Mouse (Mus musculus): Measurements from ENCODE around the gene Gm49378.

Gm49378 gene

GRCm38 (mm10) chr14:55629312-55629711 is 8.4 kb downstream of the Gm49378 start:
- peak; percentile 52 for DNase-seq (ENCODE audit: low spot score)

DNA sequence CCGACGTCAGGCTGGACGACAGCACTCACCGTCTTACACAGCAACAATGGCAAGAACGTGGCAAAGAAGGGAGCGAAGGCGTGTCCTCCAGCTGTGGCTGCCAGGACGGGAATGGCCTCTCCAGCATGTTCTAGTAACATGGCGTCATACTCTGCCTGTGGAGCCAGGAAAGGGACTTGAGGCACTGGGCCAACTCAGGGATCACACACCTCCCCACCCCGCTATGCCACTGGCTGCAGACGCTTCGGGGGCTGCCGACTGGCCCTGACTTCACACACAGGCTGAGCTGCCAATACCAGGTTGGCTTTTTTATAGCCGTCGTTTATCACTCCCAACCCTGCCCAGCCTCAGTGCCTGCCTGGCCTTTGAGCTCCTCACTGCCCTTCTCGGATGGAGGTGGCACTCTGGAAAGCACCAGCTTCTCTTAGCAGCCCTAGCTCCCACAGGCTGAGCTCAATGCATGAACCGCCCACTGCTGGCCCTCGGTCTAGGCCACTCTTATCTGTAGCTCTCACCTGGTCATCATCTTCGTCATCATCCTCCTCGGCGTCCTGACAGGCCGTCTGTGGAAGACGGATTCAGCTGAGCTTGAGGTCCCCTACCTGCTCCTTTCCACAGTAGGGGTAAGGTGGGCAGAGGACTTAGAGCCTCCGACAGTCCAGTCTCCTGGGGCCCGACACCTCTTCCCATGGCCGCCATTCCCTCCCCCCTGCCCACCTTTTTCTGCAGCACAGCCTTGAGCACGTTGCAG is 9.4 kb downstream of the Gm49378 start:
- DNase-seq (ENCODE audit: low spot score), result no peak

DNA sequence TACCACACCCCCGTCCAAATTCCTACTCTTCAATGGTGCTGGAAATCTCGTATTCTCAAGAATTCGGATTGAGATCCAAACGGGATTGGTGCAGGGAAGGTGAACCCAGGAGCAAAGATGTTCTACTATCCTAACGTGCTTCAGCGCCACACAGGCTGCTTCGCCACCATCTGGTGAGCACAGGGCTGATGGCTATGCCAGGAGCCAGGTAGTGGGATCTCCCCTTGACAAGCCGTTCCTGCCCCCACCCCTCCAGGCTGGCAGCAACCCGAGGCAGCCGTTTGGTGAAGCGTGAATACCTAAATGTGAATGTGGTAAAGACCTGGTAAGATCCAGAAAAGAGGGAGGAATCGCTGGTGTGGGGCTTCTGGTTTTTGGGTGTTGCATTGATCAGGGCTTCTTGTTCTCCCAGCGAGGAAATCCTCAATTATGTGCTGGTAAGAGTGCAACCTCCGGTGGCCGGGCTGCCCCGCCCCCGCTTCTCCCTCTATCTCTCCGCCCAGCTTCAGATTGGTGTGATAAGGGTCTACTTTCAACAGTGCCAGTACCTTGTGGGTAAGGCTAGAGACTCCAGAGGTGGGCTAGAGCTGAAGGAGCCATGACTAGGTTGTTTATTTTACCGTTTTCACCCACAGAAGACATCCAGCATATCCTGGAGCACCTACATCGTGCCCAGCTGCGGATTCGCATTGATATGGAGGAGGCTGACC is 19.1 kb downstream of the Gm49378 start:
- no peak for DNase-seq (ENCODE audit: low spot score)

DNA sequence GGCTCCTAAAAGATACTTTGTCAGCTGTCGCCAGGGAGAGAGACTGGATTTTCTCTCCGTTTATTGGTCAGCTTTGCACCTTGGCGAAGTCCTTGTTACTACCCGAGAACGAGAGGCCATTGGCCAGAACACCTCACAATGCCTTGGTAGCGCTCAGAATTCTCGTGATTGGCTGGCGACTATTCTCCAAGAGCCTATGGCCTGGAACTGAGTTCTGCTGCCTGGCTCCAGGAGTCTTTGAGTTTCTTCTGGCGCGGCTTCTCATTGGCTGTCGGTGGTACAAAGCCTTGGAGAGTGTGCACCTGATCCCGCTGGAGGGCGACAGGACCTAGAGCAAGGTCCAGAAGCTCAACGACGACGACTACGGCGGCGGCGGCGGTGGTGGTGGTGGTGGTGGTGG is 19.9 kb downstream of the Gm49378 start, which contains the start of gene Rec8:
Gene Rec8 (plus strand): TSS at position 216 of the 400 bp plus-strand sequence.
- peak; percentile 81 for DNase-seq (ENCODE audit: low spot score)

DNA sequence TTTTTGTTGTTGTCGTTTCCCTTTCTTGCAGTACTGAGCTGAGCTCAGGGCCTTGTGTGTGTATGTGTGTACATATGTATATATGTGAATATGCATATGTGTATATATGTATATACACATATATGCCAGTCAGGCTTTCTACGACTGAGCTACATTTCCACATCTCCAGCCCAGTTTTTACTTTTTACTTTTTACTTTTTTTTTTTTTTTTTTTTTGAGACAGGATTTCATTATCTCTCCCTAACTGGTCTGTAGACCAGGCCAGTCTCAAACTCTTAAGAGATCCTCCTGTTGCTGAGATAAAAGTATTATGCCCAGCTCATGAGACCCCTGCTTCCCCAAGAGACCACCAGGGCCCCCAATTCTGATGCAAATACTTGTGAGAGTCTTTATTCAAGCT is 20.9 kb downstream of the Gm49378 start:
- DNase-seq (ENCODE audit: low spot score), result no peak

- DNase-seq (ENCODE audit: low spot score), result no peak
These were observed 21.8 kb downstream of the Gm49378 start for GRCm38 (mm10) chr14:55615876-55616275.

GRCm38 (mm10) chr14:55614565-55615178 is 23.0 kb downstream of the Gm49378 start:
- no peak for DNase-seq (ENCODE audit: low spot score)

DNA sequence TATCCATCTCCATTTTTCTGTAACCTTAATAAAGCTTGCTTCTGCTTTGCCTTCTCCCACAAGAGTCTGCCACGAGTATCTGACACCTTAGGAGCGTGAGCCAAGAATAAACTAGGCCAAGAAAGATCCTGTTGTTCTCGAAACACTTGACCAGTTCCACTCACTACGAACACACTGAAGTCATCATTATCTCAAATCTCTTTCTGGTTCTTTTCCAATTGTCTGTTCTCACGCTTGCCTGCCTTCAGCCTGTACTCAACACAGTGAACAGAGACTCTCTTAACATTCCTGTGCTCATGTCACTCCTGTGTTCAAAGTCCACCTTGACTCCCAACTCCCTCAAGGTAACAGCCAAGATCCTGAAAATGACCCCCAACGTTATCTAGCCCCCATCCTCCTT is 24.3 kb downstream of the Gm49378 start:
- DNase-seq (ENCODE audit: low spot score), result no peak

DNA sequence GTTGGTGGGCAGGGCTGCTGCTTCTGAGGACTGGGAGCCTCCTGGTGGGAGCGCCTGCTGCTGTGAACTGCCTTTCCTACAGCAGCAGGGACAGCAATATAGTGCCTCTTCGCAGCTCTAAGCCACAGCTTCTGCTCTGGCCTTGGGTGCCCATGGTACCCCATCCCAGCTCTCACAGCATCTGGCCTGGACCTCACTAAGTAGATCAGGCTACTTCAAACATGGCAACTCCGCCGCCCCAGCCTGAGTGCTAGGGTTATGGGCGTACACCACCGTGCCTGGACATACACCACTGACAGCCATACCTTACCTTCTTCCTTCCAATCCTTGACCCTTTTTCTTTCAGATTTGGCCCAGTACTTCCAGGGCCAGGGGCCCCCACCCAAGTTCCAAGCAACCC is 29.4 kb downstream of the Gm49378 start:
- DNase-seq (ENCODE audit: low spot score), result no peak

DNA sequence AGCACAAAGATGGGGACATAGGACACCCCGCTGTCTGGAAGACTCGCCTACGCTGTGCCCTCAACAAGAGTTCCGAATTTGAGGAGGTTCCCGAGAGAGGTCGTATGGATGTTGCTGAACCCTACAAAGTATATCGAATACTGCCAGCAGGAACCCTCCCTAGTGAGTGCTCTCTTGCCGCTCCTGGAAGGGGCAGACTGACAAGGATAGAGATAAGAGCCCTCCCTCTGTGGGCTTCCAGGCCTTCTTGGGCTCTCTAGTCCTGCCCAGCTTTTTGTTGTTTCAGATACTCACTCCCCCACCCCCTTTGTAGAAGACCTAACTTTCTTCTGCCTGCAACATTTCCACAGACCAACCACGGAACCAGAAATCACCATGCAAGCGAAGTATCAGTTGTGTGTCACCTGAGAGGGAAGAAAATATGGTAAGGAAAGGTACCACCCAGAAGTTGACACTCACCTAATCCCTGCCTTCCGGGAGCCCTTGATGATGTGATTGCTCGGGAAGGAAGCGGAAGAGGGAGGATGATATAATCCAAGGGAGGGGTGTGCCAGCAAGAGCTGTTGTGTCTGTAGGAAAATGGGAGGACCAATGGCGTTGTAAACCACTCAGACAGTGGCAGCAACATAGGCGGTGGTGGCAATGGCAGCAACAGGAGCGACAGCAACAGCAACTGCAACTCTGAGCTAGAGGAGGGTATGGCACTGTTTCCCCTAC is 31.8 kb downstream of the Gm49378 start:
- DNase-seq (ENCODE audit: low spot score), result no peak

DNA sequence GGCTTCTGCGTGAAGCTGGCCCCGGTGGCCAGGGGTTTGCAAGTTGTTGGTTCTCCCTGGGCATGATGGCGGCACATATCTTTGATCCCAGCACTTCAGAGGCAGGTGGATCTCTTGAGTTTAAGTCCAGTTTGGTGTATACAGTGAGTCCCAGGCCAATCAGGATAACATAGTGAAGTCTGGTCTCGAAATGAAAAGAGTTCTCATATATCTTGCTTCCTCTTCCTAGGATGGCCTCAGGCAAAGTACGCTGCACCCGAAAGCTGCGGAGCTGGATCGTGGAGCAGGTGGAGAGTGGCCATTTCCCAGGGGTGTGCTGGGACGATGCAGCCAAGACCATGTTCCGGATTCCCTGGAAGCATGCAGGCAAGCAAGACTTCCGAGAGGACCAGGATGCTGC is 32.9 kb downstream of the Gm49378 start:
- no peak for DNase-seq (ENCODE audit: low spot score)

GRCm38 (mm10) chr14:55603633-55604576 is 33.8 kb downstream of the Gm49378 start:
- peak; percentile 93 for DNase-seq (ENCODE audit: low spot score)

DNA sequence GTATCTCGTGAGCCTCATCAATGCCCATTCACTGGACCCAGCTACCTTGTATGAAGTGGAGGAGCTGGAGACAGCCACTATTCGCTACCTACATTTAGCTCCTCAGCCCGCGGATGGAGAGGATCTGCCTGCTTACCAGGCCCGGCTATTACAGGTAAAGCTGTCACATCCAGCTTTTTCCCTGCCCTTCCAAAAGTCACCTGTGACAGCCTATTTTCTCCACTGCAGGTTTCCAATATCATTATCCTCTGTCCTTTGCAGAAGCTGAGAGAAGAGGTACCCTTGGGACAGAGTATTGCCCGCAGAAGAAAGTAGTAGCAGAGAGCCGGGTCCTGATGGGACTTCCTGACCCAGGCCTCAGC is 34.4 kb downstream of the Gm49378 start, which contains the start of gene Irf9:
Gene Irf9 (plus strand): TSS at position 301 of the 362 bp plus-strand sequence.
- DNase-seq (ENCODE audit: low spot score), result no peak

GRCm38 (mm10) chr14:55598521-55599390 is 38.9 kb downstream of the Gm49378 start:
- no peak for DNase-seq (ENCODE audit: low spot score)

GRCm38 (mm10) chr14:55596036-55596690 is 41.5 kb downstream of the Gm49378 start:
- DNase-seq (ENCODE audit: low spot score), result peak; percentile 25

- DNase-seq (ENCODE audit: low spot score), result no peak
These were observed 45.5 kb downstream of the Gm49378 start for GRCm38 (mm10) chr14:55592226-55592625.

- peak; percentile 95 for DNase-seq (ENCODE audit: low spot score)
These were observed 46.3 kb downstream of the Gm49378 start, which contains the start of gene Rnf31 for GRCm38 (mm10) chr14:55591331-55591891. Rnf31 (plus strand) TSS chr14:55591708.

DNA sequence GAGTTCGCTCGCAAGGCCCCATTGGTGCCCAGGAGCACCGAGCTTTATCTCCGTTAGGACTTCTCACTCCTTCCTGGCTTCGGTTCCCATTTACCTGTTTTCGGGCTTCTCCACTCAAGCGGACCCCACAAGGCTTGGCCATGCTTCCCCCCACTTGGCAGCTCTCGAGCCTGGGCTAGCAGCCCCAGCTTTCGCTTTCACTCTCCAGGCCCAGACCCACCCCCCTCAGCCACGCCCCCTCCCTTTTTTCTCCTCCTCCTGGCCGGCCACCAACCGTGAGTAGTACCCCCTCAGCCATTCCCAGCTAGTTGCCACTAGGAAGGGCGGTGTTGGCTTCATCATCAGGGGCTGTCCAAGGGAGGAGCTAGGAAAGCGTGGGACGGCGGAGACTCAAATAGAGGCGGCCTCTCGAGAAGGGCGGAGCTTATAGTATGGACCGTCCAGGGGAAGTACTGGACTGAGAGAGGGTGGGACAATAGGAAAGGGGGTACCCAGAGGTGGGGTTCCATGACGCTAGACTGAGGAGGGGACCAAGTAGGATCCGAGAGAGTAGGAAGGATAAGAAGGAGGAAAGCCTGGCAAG is 46.9 kb downstream of the Gm49378 start, which contains the start of gene Psme2:
Gene Psme2 (minus strand): TSS at position 366 of the 583 bp plus-strand sequence.
- peak; percentile 98 for DNase-seq (ENCODE audit: low spot score)

Measured in embryo, embryonic 10 days (tissue).